Mouse (Mus musculus) limb, embryonic 14.5 days (tissue): ENCODE results near the gene Zc3h6. TPM values are rescaled to one million over a fixed set of nuclear protein-coding genes. Genes with fewer than 3 reads are reported as not detected.

Experiments used
- ATAC-seq: fragments of 200-750 bp; cut with Nextera tagmentation; 2 replicates; pipeline ENCODE4 v1.8.0; 2017; ENCODE audit warnings: low read depth, moderate number of reproducible peaks, moderate TSS enrichment; ENCODE audit not compliant: low FRiP score
- DNase-seq: peaks from one replicate; pipeline ENCODE4 v3.0.0-alpha.2; 2015; ENCODE audit warnings: low spot score
- H3K27ac ChIP-seq: fragments of 300-500 bp; sonication (generic); replicated peaks from 2 replicates; pipeline ENCODE4 v1.5.1; 2014; ENCODE audit warnings: low read depth, mild to moderate bottlenecking, low read length, moderate library complexity, mixed read lengths
- H3K27me3 ChIP-seq: fragments of 300-500 bp; sonication (generic); 2 replicates; pipeline ENCODE4 v1.6.1; 2014; ENCODE audit warnings: low read length, mixed read lengths; ENCODE audit not compliant: control insufficient read depth, insufficient read depth
- H3K36me3 ChIP-seq: fragments of 300-500 bp; sonication (generic); 2 replicates; pipeline ENCODE4 v1.6.1; 2014; ENCODE audit warnings: mild to moderate bottlenecking, low read length, moderate library complexity, mixed read lengths; ENCODE audit not compliant: control insufficient read depth, insufficient read depth
- H3K4me1 ChIP-seq: fragments of 300-500 bp; sonication (generic); 2 replicates; pipeline ENCODE4 v1.6.1; 2014; ENCODE audit warnings: antibody characterized with exemption, low read length, mixed read lengths; ENCODE audit not compliant: control insufficient read depth, insufficient read depth
- H3K4me2 ChIP-seq: fragments of 300-500 bp; sonication (generic); replicated peaks from 2 replicates; pipeline ENCODE4 v1.6.1; 2014; ENCODE audit warnings: low read depth, mild to moderate bottlenecking, low read length, moderate library complexity; ENCODE audit not compliant: severe bottlenecking
- H3K4me3 ChIP-seq: fragments of 300-500 bp; sonication (generic); replicated peaks from 2 replicates; pipeline ENCODE4 v1.5.1; 2014; ENCODE audit warnings: low read length
- H3K9ac ChIP-seq: fragments of 300-500 bp; sonication (generic); 2 replicates; pipeline ENCODE4 v1.6.1; 2014; ENCODE audit warnings: mild to moderate bottlenecking, low read depth, low read length, moderate library complexity; ENCODE audit not compliant: severe bottlenecking
- H3K9me3 ChIP-seq: fragments of 300-500 bp; sonication (generic); 2 replicates; pipeline ENCODE4 v1.6.1; 2016; ENCODE audit warnings: low read length; ENCODE audit not compliant: control insufficient read depth
- POLR2A ChIP-seq: fragments of 200-500 bp; IDR thresholded peaks from 2 replicates; pipeline ENCODE4 v1.8.0; 2012; ENCODE audit warnings: inconsistent platforms, mild to moderate bottlenecking, moderate library complexity, borderline replicate concordance; ENCODE audit not compliant: insufficient read depth, insufficient read length; ENCODE audit errors: extremely low read depth
- WGBS: fragments of 180-500 bp; shearing (Covaris S2); extraction: QIAGEN DNeasy Blood & Tissue Kit; methylation state at CpG from one replicate; pipeline ENCODE4 v1.1.7; 2014; 5-methylcytosine and 5-hydroxymethylcytosine counted together
- polyA plus RNA-seq, 2 experiments: library from polyadenylated mRNA; depleted of rRNA in 1 of 2; stranded (reverse) in 1 of 2; unstranded in 1 of 2; fragments of >200 nt; fragmentation: Nextera tagmentation in 1 of 2; extraction: Ambion mirVana in 1 of 2; gene quantifications; 2 replicates each; pipeline versions ENCODE4 v1.2.1 to v1.2.3; 2012 to 2014

Gene Zc3h6
- polyA plus RNA-seq, 2 experiments, result 1.8 to 2.3 TPM

DNA sequence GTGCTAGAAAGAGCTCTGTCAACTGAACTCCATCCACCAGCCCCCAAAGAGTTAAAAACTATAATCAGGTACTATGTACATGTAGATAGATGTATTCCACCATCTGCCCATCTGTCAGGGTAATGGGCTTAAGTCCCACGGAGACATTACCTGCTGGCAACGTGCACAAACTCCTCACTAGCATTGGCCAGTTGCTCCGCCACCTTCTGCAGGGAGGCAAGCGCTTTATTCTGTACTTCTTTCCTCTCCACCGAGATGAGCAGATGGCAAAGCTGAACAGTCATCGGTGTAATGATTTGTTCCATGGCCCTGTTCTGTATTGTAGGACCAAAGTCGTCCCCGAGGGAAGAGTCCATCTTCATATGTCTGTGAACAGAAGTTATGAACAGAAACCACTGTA, 80.6 kb downstream of the Zc3h6 start, which contains the start of gene Vinac1:
Vinac1 (minus strand) TSS at position 362 of the 400 bp plus-strand sequence.
- H3K4me2 ChIP-seq, result no peak within 1 kb of the TSS
- H3K4me3 ChIP-seq, result no peak within 1 kb of the TSS
- no peaks in the 10 kb centered on the region for H3K9me3 ChIP-seq
- H3K27ac ChIP-seq, result no peak within 1 kb of the TSS
- no peaks in the 10 kb centered on the region for H3K4me1 ChIP-seq
- no peaks in the 10 kb centered on the region for H3K27me3 ChIP-seq
- 79% methylated on average over 8 of the region's 8 CpGs for WGBS
- no peak for DNase-seq
- no peak for ATAC-seq
- no peak for TF ChIP-seq POLR2A
- H3K9ac ChIP-seq, result no peak within 1 kb of the TSS
- H3K36me3 ChIP-seq, result no peaks in the 10 kb centered on the region

DNA sequence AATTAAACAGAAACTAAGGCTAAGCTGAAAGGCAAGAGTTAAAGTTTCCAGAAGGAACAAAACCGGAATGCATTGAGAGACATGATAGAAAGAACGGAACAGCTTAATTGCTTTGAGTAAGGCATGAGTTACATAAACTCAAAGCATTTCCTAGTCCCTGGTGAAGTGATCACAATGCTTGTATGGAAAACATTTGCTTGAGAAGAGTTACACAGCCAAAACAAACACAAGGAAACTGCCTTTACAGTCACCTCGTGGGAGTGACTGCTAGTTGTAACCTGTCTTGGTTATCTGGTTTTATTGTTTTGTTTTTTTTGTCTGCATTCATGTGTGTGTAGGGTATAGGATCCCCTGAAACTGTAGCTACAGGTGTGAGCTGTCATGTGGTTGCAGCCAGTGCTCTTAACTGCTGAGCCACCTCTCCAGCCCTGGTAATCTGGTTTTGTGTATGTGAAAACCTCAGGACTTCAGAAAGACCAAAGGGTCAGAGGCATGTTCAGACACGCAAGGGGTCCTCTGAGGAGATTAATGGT, 85.3 kb downstream of the Zc3h6 start:
- Histone ChIP-seq H3K27ac (no peak overlapping the region), H3K36me3 (no peaks in the 10 kb centered on the region), H3K9me3 (peaks cover 5% of the 10 kb centered on the region; the same call in 1 of the 2 replicates), H3K4me3 (no peak overlapping the region), H3K4me1 (no peaks in the 10 kb centered on the region), H3K27me3 (no peaks in the 10 kb centered on the region), H3K4me2 (no peak overlapping the region), H3K9ac (no peak overlapping the region)
- WGBS, result 58% methylated on average over 4 of the region's 4 CpGs
- ATAC-seq (no peak), DNase-seq (no peak)
- no peak for TF ChIP-seq POLR2A

DNA sequence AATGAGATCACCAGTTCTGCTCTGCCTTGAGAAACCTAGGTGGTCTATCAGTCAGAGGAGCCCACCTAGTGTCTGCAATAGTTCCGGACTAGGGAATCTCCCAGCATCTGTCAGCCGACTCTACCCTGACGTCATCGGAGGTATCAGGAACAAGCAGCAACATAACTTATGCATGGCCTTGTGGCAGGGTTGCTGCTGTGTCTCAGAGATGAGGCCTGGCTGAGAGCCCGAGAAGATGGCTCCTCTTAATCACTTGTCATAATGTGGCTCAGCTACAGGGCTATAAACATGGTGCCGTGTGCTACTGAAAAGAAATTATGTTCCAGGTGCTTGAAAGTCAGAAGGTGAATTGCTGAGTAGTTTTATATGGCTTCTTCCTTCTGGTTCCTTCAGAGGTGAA, 88.5 kb downstream of the Zc3h6 start:
- no peak overlapping the region for H3K27ac ChIP-seq
- H3K36me3 ChIP-seq, result no peaks in the 10 kb centered on the region
- H3K27me3 ChIP-seq, result no peaks in the 10 kb centered on the region
- 86% methylated on average over 6 of the region's 6 CpGs for WGBS
- H3K9ac ChIP-seq, result no peak overlapping the region
- no peak overlapping the region for H3K4me3 ChIP-seq
- no peak overlapping the region for H3K4me2 ChIP-seq
- H3K4me1 ChIP-seq, result no peaks in the 10 kb centered on the region
- TF ChIP-seq POLR2A, result no peak
- no peak for DNase-seq
- H3K9me3 ChIP-seq, result peaks cover 5% of the 10 kb centered on the region; the same call in 1 of the 2 replicates
- ATAC-seq, result no peak

DNA sequence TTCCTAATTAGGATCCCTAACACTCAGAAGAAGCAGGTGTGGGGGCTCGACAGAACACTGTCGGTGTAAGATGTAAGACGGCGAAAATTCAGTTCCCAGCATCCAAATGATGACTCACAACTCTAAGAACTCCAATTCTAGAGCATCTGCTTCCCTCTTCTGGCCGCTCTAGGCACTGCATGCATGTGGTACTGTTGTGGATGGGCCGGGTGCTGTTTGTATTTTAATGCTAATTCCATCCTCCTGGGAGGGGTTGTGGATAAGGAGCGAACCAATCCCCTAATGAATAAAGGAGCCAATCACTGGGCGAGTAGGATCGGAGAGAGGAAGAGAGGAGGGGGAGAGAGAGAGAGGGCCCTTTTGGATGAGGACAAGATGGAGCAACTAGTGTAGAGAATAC, 89.4 kb downstream of the Zc3h6 start:
- WGBS, result 42% methylated on average over 9 of the region's 9 CpGs
- ATAC-seq, result no peak
- no peak for DNase-seq

DNA sequence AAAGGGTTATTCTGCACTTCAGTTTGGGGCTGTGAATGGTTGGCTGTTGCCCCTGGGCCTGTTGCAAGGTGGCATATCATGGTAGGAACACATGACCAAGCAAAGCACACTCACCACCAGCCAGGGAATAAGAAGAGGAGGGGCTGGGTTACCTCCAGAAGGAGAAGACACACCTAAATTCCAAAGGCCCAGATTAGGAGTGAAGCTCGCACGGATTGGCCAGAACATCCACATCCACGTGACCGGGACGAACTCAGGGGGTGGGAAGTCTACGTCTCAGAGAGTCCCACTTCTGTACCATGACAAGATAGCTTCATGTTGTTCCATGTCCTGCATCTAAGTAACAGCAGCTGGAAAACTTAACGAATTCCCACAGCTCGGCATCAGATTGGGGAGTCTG, 90.1 kb downstream of the Zc3h6 start:
- no peak overlapping the region for H3K9ac ChIP-seq
- ATAC-seq, result no peak
- no peak for TF ChIP-seq POLR2A
- no peaks in the 10 kb centered on the region for H3K27me3 ChIP-seq
- no peak overlapping the region for H3K4me2 ChIP-seq
- peaks cover 5% of the 10 kb centered on the region; the same call in 1 of the 2 replicates for H3K9me3 ChIP-seq
- no peak overlapping the region for H3K4me3 ChIP-seq
- DNase-seq, result no peak
- H3K4me1 ChIP-seq, result no peaks in the 10 kb centered on the region
- 97% methylated on average over 8 of the region's 8 CpGs for WGBS
- H3K36me3 ChIP-seq, result no peaks in the 10 kb centered on the region
- H3K27ac ChIP-seq, result no peak overlapping the region

More for the DNA sequence above, 89.4 kb downstream of the Zc3h6 start:
- H3K27me3 ChIP-seq, result no peaks in the 10 kb centered on the region
- no peak overlapping the region for H3K4me2 ChIP-seq
- no peak for TF ChIP-seq POLR2A
- no peak overlapping the region for H3K27ac ChIP-seq
- H3K4me3 ChIP-seq, result no peak overlapping the region
- no peak overlapping the region for H3K9ac ChIP-seq
- H3K36me3 ChIP-seq, result no peaks in the 10 kb centered on the region
- H3K4me1 ChIP-seq, result no peaks in the 10 kb centered on the region
- peaks cover 5% of the 10 kb centered on the region; the same call in 1 of the 2 replicates for H3K9me3 ChIP-seq
